Mouse (Mus musculus) C2C12 (cell line): ENCODE results near the gene Ccl6.

Experiments used
- CEBPB ChIP-seq: IDR thresholded peaks from one replicate; pipeline ENCODE4 v1.6.1; 2011; ENCODE audit warnings: low read depth, mild to moderate bottlenecking, control low read depth, moderate library complexity
- CTCF ChIP-seq: IDR thresholded peaks from one replicate; pipeline ENCODE4 v1.5.1; 2011; ENCODE audit not compliant: control insufficient read depth, insufficient read depth, insufficient read length
- MAX ChIP-seq: IDR thresholded peaks from one replicate; pipeline ENCODE4 v1.6.1; 2011; ENCODE audit warnings: mild to moderate bottlenecking, control low read depth
- MYOD1 ChIP-seq: IDR thresholded peaks from one replicate; pipeline ENCODE4 v1.6.1; 2011; ENCODE audit warnings: low read depth; ENCODE audit not compliant: control insufficient read depth, insufficient read length
- MYOG ChIP-seq: IDR thresholded peaks from one replicate; pipeline ENCODE4 v1.6.1; 2011; ENCODE audit not compliant: control insufficient read depth, insufficient read length; ENCODE audit errors: extremely low read depth
- USF1 ChIP-seq: IDR thresholded peaks from one replicate; pipeline ENCODE4 v1.6.1; 2011; ENCODE audit warnings: low read depth, mild to moderate bottlenecking, control low read depth, moderate library complexity

DNA sequence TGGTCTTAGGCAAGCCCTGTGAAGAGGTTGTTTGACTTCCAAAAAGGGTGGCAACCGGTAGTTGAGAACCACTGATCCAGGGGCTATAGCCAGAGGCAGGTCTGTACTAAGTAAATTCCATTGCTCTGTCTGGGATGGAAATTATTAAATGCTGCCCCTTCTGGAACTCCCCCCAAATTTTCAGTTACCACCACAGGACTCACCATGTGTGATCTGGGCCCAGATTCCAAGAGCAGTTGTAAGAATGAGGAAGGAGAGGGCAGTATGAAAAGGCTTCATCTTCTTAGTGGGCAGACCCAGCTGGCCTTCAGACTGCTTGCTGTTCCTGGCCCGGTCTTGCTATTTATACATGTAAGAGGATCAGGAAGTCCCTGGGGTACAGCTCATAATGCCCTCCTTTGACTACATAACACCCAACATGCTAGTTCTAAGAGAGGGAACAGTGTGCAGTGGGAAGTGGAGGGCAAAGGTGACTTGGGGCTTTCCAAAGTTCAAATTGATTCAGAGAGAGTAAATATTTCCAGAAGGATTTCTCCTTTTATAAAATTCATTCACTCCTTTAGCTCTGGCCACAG is 14.6 kb downstream of the Ccl6 start, which contains the start of gene Ccl9:
- TF ChIP-seq CTCF (no peak), MYOG (no peak), USF1 (no peak), MAX (no peak), MYOD1 (no peak), CEBPB (peak; percentile 39)
